Mouse (Mus musculus) E14TG2a.4 (cell line): ENCODE results near the gene Slc38a10.

Source experiments
- CTCF ChIP-seq: conservative IDR thresholded peaks from 2 replicates; pipeline ENCODE4 v1.5.1; 2014; ENCODE audit warnings: low read length
- NANOG ChIP-seq: IDR thresholded peaks from 2 replicates; pipeline ENCODE4 v1.6.1; 2014; ENCODE audit warnings: borderline replicate concordance, low read length, mixed read lengths

DNA sequence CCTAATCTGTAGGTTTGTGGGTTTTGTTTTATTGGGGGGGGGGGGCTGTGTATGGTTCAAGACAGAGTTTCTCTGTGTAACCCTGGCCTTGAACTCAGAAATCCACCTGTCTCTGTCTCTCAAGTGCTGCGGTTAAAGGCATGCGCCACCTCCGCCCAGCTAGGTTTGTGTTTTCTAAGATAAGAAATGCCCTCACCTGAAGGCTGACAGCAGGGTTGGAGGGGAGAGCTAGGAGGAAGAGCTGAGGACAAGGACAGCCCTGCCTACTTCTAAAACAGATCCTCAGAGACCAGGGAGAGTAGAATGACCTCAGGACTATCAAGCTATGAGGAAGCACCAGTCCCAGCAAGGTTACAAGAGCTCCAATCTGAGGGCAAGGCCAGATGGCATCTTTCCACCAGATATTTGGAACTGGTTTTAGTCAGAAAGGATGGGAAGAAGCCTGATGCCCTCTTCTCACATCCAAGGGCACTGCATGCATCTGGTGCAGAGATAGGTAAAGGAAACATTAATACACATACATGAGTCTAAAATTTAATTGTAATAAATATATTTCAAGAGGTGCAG lies 47.6 kb downstream of the Slc38a10 start:
- TF ChIP-seq CTCF: no peak
- TF ChIP-seq NANOG: no peak
